Mouse (Mus musculus) embryonic stem cell, embryonic (primary cell): ENCODE data around the gene Recql.

Experiments used
- CTCF ChIA-PET, 4 experiments: fragments of 300-600 bp in 2 of 4; fragments of 350-600 bp in 2 of 4; sonication (Branson Sonifier 250); formaldehyde crosslinking; loops; one replicate each; lab custom pipeline; 2022; ENCODE audit warnings: inconsistent platforms in 2 of 4; lab: Charles Lee
- POLR2A ChIA-PET, 4 experiments: fragments of 300-600 bp in 2 of 4; fragments of 350-600 bp in 2 of 4; sonication (Branson Sonifier 250); formaldehyde crosslinking; loops; one replicate each; lab custom pipeline; 2022; ENCODE audit warnings: antibody characterized with exemption in 4 of 4, inconsistent platforms in 1 of 4; lab: Charles Lee

Gene Recql

DNA sequence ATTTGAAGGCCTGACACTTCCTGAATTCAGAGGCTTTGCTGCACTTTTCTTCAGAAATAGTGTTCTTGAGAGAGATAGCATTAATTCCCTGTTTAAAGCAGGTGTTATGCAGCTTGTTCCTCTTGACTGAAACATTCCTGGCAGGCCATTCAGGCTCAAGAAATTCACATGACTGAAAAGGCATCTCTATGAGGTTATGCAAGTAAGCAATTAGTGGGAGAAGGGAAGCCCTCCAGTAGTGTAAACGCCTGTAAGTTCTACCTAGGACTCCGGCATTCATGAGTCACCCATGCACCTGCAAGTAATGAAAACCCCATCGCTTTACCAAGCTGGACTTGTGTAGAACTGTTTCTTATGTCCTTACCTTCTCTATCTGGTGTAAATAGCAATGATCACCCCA is 17.3 kb downstream of the Recql start:
- CTCF ChIA-PET: no interaction called here
- POLR2A ChIA-PET: no interaction called here

DNA sequence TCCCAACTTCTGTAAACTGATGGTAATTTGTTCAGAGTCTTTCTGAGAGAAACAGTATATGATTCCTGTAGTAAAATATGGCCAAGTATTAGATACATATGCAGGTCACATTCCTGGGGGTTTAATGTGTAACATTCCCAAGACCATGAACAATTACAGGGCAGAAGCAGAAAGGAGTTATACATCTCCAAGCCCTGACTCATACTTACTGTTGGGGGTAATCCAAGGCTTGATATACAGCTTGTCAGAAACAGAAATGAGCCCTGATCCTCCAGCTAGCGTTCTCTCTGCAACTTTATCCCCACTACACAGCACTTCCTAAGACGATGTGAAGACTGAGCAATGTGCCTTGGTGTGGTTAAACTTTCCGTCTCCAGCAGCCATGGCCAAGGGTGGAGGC is 19.3 kb downstream of the Recql start:
- POLR2A ChIA-PET: no interaction called here

DNA sequence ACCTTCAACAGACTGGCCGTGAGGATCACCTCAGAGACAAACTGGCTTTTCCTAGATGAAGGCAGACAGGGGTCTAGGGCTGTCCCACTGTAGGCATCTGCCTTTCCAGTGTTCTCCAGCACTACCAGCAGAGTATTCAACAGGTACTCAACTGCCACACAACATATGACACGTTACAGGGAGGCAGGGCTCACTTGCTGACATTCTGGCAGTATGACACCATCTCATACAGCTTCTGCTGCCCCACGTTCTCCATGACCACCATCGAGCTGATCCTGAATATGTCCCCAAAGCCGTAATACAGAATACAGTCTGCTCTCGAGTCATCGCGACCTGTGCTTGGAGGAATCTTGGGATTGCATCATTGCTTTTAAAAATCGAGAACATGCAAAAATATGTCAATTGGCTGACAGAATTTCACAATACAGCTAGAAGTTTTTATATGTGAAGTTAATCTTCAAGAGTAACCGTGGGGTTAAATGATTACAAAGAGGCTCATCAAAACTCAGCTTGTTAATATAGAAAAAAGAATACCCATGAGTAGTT is 20.3 kb downstream of the Recql start:
- CTCF ChIA-PET: no interaction called here
- POLR2A ChIA-PET: no interaction called here

More for the DNA sequence above, 19.3 kb downstream of the Recql start:
- CTCF ChIA-PET: no interaction called here

DNA sequence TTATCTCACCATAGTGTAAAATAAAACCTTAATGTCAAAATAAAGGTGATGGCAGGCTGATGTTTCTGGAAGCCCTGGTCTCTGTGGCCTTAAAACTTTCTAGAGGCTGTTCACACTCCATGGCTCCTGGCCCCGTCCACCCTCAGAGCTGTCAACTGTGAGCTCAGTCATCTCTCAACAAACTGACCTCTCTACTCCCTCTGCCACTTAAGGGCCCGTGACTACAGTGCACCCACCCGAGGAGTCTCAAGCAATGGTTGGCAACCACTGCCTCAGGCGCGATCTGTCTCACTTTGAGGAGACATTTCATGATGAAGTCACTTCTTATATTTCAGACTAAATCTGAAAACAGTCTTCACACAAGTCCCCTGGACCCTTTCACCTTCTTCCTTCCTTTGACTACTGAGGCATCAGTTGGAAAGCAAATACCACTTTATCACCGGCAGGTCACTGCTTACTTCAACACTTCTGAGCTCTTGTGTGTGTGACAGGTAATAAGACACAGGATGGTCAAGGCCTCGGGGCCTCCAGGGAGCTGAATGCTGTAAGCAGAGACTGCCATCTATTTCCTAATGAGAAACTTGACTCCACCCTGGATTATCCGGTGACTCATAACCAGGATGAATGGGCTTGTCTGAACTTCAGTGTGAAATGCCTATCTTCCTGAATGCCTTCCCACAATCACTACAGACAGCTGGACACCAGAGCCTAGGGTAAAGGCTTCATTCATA is 21.0 kb downstream of the Recql start:
- CTCF ChIA-PET: no interaction called here
- POLR2A ChIA-PET: no interaction called here

DNA sequence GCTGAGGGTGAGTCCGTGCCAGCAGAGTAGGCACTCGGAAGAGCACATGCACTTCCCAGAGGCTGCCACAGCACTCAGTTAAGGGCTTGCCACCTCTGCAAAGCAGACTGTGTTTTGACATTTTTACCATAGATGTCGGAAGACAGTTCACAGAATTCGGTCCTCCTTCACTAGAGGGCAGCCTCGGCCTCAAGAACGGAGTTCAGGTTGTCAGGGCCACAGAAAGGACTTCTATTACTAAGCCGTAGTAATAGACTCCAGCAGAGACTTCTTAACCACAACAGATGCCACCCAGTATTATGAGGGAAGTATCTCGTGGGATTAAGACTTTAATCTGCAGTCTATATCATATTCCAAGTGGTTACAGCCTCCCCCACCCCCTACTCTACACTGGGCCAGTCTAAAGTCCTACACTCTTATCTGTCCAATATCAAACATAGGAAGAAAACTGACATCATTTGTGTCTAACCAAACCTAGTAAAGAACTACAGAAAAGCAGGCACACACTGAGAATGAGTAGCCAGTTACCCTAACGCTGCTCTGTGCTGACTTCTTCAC is 23.8 kb downstream of the Recql start:
- CTCF ChIA-PET: interaction anchor here in 2 of 4 experiments (0.6 to 1.8 kb wide), 3 partner anchors 151 to 1895 kb away, joined by 3 to 7 read pairs (median 5); no protein-coding TSS in a partner anchor
- POLR2A ChIA-PET: interaction anchor here in 1 of 4 experiments (1.3 kb wide), 1 partner anchor 17 kb away, joined by 3 read pairs; the partner anchor contains the start of gene Pyroxd1

DNA sequence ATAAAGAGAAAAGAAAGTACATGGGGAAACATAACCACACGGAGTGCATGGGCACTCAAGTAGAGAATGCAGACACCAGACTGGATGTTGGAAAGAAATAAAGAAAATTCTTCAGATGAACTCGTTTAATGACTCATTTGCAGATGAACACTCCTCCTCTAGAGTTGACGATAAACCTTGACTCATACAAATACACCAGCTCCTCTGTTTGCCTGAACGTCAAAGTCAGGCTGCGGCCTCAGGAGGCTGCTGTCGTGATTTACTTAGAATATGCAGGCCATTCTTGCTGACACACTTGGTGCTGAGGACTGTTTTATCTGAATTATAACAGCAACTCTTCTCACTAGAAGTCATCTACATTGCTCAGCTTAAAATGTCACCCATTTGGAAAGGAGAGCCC is 24.9 kb downstream of the Recql start:
- ChIA-PET CTCF (interaction anchor here in 1 of 4 experiments (1.2 to 1.8 kb wide), 2 partner anchors 153 to 157 kb away, joined by 5 to 7 read pairs; no protein-coding TSS in a partner anchor), POLR2A (interaction anchor here in 2 of 4 experiments (0.6 to 1.3 kb wide), 3 partner anchors 16 to 39 kb away, joined by 3 read pairs; partner anchors contain the start of gene Pyroxd1 (in 1 of the 2))

DNA sequence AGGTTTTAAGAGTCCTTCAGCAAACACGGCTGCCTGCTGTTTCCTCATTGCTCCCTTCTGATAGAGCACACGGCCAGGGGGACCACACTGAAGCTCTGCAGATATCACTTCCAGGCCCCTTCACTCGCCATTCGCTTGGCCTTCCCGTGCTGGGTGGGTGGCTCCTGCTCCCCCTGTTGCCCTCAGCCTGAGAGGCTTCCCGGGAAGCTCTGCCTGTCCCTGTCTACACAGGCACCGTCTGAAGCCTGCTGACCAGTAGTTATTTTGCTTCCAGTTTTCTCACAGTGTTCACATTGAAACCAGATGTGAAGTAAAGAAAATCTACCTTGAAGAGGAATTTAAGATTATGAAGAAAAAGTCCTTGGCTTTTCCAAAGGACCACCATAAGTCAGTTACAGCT is 29.8 kb downstream of the Recql start:
- ChIA-PET CTCF (interaction anchor here in 1 of 4 experiments (0.7 to 1.4 kb wide), 2 partner anchors 14 to 1934 kb away, joined by 3 read pairs; no protein-coding TSS in a partner anchor), POLR2A (no interaction called here)

DNA sequence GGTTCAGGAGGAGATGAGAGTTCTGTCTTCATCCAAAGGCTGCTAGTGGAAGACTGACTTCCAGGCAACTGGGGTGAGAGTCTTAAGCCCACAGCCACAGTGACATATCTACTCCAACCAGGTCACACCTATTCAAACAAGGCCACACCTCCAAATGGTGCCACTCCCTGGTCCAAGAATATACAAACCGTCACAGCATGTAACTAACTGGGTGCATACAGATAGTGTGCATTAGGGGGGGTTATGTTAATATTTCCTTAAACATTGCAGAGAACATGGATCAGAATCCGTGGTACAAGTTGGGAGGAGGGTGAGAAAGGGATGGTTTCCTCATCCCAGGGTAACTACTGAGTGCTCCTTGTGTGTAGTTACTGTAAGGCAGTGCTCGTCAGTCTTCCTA is 34.8 kb downstream of the Recql start:
- ChIA-PET POLR2A (interaction anchor here in 2 of 4 experiments (0.6 to 0.7 kb wide), 2 partner anchors 151 to 822 kb away, joined by 3 to 4 read pairs; no protein-coding TSS in a partner anchor), CTCF (interaction anchor here in 1 of 4 experiments (0.6 kb wide), 1 partner anchor 190 kb away, joined by 4 read pairs; no protein-coding TSS in a partner anchor)

DNA sequence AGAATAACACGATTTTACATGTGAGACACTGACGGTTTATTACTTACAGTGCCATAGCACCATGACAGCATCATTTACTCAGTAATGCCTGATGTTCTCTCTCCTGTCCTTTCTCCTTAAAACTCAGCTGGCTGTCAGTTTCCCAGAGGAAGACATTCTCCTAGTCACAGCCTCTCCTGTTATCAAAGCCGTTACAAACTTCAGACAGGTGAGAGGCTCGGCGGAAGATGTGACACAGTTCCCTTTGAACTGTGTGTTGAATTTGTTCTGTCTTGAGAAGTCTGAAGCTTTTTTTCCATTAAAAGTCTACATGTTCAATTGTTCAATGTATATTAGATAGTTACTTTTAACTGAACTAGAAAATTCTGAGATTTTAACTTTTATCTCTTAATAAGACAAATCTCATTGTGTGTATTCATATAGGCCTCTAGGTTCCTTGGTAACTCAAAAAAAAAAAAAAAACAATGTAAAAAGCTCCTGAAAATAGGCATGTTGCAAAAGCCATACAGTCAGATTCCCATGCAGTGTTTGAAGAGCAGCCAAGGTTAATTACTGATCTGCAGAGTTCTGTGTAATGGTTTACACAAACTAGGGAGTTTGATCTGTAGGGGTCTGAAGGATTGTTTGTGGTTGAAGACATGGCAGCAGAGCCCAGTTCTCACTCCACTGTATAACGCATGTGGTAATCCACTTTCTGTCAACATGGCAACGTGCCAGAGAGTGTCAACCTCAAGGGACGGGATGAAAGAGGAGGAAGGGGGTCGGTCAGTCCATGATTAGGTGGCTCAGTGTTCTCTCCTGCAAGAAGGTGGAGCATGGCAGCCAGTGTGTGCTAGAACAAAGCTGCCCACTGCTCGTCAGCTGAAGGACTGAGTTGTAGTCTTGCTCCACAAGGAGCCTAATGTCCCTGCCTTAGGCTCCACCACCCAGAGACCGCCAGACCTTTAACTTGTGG is 39.2 kb downstream of the Recql start:
- ChIA-PET CTCF (no interaction called here), POLR2A (interaction anchor here in 2 of 4 experiments (1.4 to 3.5 kb wide), 3 partner anchors 11 to 163 kb away, joined by 5 to 17 read pairs (median 11); partner anchors contain the start of gene Ldhb (in 1 of the 2))

DNA sequence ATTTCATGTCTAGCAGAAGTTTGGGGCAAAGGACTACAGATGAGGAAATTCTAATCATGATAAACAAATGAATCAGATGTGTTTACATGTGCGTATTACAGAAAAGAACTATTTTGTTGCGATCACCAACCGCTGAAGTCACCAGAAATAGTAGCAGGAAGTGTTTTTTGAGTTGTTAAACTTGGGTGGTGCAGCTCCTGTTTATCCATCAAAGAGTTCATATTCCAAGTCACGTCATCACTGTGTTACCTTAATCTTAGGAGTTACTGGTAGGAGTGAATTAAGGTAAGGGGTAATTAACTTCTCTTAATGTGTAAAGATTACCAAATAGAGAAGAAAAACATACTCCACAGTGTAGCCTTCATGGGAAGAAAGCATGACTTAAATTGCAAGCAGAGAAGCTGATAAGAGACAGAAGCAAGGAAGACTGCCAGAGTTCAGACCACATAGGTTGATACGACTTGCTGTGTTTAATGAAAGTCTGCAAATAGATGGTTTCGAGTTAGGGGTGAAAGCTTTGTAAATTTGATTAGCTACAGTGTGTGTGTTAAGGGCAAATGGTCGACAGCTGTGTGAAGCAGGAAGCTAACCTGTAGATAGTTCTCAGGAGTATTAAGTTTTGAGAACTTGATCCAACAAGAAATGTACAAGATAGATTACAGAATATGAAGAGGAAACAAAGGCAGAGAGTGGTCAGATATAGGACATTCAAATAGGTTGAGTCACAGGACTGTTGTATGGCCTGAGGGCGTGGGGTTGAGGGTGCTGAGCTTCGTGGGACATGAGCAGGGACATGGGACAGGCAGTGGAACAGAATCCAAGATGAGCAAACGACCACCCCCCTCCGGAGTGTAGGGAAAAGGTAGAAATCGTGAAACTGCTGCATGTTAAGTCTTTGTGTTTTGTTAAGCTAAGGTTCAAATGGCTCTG is 40.4 kb downstream of the Recql start:
- ChIA-PET POLR2A (interaction anchor here in 2 of 4 experiments (0.8 to 3.5 kb wide), 8 partner anchors 13 to 169 kb away, joined by 3 to 17 read pairs (median 4); partner anchors contain the start of gene Ldhb (in 2 of the 2)), CTCF (interaction anchor here in 1 of 4 experiments (0.5 kb wide), 1 partner anchor 953 kb away, joined by 3 read pairs; no protein-coding TSS in a partner anchor)

DNA sequence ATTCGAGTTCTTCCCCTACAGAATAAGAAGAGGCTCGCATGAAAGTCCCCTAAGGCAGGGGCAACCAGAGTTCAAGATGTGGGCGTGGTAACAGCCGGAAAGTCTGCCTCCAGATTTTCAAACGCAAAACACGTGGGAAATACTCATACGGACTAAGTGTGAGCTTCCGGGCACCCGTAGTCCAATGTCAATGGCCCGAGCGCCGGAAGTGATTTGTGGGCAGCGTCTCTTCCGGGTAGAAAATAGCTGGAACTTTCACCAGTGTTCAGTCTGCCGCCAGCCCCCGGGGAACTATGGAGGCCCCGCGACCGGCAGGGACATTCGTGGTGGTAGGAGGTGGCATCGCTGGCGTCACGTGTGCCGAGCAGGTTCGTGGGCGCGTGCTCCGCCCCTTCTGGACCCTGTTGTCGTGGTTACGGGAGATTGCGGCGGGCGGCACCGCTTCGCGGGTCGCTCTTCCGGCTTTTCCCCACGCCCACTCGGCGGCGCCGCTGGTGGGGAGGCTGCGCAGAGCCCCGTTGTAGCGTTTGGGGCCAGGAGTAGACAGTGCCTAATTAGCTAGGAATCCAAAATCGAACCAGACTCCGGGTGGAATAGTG is 41.3 kb downstream of the Recql start, which contains the start of gene Pyroxd1:
Gene Pyroxd1 (plus strand): TSS at position 215 of the 599 bp plus-strand sequence.
- POLR2A ChIA-PET: interaction anchor here in 3 of 4 experiments (0.9 to 3.5 kb wide), 10 partner anchors 14 to 659 kb away, joined by 3 to 17 read pairs (median 4); partner anchors contain the start of gene Ldhb (in 2 of the 3)
- CTCF ChIA-PET: interaction anchor here in 2 of 4 experiments (0.5 to 0.9 kb wide), 2 partner anchors 169 to 954 kb away, joined by 3 read pairs; no protein-coding TSS in a partner anchor

DNA sequence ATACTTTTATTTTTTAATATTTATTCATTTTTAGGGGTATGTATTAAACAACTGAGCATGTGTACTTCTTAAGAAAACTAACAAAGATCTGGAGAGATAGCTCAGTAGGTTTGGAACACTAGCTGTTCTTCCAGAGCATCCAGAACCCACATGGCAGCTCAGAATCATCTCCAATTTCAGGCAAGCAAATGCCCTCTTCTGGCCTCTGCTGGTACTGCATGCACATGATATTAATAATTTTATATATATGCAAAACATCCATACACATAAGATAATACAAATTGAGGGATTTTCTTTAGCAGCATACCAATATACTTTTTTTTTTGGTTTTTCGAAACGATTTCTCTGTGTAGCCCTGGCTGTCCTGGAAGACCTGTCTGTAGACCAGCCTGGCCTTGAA is 43.3 kb downstream of the Recql start:
- CTCF ChIA-PET: interaction anchor here (0.6 to 1.1 kb wide), 12 partner anchors 13 to 1493 kb away, joined by 3 to 5 read pairs (median 3); partner anchors contain the start of gene Abcc9 (in 1 of the 4)

DNA sequence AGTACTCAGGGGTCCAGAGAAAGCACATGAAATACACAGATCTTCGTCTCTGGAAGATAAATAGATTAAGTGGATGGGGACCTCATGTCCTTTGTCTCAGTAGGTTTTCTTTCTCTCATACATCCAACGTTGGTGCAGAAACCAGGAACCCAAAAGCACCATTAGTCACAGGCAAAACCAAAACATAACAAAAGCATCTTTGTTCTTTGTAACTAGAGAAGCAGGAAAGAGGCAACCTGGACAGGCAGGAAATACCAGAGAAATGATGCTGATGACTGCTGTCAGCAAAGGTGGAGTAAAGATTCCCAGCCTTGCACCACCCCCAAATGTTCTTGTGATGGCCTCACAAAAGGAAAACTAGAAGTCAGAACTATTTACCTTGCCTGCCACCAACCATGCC is 47.3 kb downstream of the Recql start:
- ChIA-PET POLR2A (no interaction called here), CTCF (no interaction called here)

More for the DNA sequence above, 43.3 kb downstream of the Recql start:
- POLR2A ChIA-PET: interaction anchor here (0.6 to 1.1 kb wide), 4 partner anchors 16 to 819 kb away, joined by 3 to 5 read pairs (median 4); partner anchors contain the start of gene Ldhb (in 1 of the 4)

DNA sequence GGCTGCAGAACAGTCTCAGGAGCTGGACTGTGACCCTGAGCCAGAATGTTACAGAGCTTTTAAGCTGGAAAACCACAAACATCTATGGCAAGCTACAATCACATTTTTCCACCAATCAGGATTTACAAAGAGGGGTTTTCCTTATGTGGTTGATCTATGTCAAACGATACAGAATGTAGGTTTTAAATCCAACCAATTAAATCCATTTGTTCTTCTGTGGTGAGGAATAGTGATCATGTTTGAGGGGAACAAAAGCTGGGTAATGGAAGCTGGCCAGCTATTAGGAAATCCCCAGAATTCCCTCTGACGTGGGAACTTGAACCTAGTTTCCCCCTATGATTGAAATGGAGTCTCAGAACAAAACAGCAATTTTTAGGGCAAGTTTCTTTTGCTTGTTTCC is 47.9 kb downstream of the Recql start:
- ChIA-PET POLR2A (no interaction called here), CTCF (no interaction called here)

DNA sequence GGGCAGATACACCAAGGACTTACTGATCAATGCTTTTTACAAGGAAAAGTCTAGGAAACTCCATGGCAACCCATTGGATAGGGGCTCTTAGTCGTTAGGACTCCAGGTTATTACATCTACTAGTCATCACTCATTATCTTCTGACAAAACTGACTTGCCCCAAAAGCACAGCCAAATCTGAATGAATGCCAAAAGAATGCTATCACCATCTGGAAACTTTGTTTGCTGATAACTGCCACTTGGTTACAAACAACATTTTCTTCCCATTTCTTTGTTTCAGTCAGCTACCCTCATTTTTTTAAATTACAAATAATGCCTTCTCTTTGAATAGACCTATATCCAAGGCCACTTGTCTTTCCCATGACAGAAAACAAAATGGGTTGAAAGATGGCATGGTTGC is 57.7 kb downstream of the Recql start:
- ChIA-PET CTCF (no interaction called here), POLR2A (no interaction called here)

DNA sequence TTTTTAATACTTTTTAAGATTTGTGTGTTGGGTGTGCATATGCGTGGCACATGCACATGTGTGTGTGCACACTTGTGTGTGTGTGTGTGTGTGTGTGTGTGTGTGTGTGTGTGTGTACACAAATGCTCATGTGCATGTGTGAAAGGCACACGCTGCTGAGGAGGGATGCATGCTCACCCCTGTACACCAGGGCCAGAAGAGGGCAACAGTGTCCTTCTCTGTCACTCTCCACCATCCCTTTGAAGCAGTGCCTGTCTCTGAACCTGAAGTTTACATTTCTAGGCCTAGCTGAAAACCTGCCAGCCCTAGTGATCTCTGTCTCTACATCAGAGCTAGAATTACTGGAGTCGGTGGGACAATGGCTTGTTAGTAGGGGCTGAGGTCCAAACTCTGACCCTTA is 60.3 kb downstream of the Recql start:
- ChIA-PET CTCF (interaction anchor here in 2 of 4 experiments (0.6 to 0.7 kb wide), 2 partner anchors 875 to 887 kb away, joined by 4 to 5 read pairs; no protein-coding TSS in a partner anchor), POLR2A (interaction anchor here in 1 of 4 experiments (1.3 kb wide), 1 partner anchor 19 kb away, joined by 5 read pairs; the partner anchor contains the start of gene Pyroxd1)
